Mouse (Mus musculus) T-helper 2 cell (primary cell): ENCODE results near the gene Stk11.
"Not testable (repeated sequence)": the region's sequence is repeated elsewhere in the genome, so short reads cannot be mapped to it uniquely, and the experiment has no call there.

Experiments used
- in situ Hi-C: fragments of 300-600 bp; cut with MboI, MseI; formaldehyde crosslinking; loops from one replicate; pipeline ENCODE4 v1.15.1; 2025; ENCODE audit warnings: high pct_unique_total_duplicates

Stk11 gene

DNA sequence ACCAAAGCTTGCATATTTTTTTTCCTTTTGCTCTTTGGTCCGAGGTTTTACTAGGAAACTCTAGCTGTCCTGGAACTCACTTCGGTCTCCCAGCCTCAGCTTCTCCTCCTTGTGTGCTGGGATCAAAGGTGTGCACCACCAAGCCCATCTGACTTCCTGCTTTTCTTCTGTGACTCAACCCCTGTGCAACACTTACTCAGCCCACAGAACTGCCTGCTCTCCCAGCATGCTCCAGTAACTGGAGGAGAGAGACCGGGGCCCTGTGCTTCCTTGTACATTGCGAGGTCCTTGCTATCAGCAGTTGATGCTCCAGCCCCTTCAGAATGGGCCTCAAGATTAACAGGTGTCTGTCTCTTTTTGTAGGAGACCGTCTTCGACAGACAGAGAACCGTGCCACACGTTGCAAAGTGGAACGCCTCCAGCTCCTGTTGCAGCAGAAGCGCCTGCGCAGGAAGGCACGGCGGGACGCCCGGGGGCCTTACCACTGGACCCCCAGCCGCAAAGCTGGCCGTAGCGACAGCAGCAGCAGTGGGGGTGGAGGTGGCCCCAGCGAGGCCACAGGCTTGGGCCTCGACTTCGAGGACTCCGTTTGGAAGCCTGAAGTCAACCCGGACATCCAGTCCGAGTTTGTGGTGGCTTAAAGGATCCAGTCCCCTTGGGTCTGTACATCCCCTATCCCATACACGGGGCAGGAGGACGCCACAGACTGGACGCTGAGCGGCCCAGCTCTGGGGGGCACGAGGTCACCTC is 40.6 kb downstream of the Stk11 start:
- in situ Hi-C loops: no loop called here

DNA sequence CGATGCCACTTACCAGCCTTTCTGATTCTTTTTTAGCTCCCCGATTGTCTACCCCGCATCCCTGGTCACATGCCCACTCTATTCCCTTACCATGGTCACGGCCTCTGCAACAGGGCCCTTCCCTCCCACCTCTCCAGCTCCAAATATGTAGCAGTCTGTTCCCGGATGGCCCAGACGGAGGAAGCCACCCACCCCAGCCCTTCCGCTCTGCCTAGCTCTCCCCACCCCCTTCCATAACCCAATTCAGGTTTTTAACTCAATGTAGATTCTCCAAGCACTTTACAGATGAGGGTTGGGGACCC is 41.1 kb downstream of the Stk11 start:
- in situ Hi-C loops: no loop called here

DNA sequence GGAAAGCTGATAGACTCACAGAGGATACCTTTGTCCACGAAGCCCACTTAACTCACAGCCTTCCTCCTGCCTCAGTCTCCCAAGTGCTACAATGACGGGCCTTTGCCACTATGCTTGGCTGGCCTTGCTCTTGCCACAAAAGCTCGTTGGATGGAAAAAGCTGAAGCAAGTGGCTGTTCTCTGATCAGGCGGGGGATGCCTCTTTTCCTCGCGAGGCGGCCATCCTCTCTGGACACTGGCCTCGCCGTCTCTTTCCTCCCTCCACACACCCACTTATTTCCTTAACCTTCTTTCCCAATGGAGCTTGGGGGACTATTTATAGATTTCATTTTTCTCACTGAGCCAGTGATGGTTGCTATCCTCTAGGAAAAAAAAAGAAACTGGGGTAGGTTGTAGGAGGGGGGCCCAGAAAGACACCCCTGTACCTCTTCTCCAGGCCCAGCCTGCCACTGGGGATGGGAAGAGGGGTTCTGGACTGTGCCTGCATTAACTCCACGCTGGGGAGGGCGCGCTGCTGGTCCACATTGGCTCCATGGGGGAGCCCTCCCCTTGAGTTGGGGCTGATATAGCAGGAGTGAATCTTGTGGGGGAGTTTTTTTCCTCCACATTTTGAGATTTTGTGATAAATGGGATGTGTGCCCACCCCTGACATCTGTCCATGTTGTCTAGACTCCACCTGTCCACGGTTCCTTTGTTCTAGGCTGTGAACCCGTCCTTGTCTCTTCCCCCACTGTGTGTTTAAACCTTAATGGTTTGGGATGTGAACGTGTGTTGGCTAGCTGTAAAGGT is 41.7 kb downstream of the Stk11 start:
- in situ Hi-C loops: no loop called here

DNA sequence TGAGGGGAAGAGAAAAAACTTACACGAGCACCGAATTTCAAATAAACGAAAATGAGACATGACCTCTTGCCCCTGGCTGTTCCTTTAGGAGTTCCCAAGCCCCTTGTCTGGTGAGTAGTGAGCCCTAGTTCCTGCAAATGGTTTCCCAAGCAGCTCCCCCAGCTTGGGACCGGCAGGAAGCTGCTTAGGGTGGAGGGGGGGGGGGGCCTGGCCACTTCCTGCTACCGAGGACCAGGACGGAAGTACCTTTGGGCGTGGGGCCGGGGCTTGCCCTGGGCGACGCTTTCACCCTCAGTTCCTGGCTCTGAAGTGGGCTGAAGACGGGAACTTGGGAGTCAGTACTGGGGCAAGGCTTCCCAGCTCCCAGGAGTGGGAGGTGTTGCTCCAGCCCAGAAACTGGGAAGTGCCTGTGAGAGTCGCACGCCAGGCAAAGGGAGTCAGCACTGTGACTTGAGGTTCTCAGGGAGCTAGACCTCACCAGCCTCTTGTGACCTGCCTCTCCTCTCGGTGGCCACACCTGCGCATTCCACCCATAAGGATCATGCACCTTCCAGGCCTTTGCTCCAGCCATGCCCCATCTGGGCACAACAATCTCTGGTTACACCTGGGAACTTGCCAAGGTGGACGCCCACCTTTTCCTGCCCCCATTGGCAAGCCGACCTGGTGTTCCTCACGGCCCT is 42.8 kb downstream of the Stk11 start:
- in situ Hi-C loops: no loop called here

DNA sequence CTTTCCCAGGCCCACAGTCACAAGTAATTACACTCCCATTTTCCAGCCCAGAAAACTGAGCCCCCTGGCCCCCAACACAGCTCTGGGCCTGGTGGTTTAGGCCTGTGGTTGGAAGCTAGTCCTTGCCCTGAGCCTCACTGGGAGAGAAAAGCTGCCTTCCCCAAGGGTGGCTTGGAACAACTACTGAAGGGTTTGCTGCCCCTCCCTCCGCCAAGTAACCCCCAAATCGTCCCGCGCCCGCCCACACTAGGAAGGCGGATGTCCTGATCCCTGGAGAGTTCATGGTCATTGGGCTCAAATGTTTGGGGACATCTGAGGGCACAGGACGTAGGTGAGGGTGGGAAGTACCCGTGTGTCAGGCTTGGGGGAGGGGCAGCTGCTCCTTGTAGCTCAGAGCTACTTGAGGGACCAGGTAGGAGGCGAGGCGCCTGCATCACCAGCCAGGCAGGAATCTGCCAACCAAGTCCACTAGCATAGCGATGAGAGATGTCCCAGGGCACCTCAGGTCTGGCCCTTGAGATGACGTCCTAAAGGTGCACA is 43.5 kb downstream of the Stk11 start:
- in situ Hi-C loops: no loop called here

DNA sequence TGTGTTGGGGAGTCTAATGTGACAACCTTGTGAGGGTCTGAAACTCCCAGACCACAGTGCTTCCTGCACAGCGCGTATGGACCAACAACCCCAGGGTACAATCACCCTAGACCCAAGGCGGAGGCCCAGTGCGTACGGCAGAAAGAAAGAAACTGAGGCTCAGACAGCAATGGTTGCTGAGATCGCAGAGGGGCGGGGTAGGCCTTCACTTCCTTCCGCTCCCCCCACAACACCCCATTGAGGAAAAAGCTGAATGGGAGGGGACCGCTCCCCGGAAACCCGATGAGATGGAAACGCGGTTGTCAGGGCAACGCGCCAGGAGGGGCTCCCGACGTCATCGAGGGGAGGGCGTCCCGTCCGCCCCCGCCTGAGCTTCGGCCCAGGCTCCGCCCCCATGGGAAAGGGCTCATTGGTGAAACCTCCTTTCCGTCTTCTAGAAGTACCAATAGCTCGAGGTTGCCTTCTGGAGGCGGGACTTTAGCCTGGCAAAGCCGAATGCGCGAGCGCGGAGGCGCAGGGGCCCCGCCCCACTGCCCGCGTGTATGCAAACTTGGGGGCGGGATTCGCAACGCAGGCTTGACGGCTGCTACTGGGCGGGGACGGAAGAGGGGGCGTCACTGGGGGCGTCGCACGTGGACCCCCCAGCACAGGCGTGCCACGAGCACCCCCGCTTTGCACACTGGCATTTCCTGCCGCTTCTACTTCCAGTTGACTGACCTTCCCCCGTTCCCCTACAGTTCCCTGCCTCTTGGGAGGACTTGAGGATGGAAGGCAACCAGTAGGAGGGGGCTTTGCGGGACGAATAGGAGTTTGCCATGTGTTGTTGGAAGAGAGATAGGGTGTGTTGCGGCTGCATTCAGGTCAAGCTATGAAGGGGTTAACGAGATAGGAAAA is 44.2 kb downstream of the Stk11 start:
- in situ Hi-C loops: no loop called here

DNA sequence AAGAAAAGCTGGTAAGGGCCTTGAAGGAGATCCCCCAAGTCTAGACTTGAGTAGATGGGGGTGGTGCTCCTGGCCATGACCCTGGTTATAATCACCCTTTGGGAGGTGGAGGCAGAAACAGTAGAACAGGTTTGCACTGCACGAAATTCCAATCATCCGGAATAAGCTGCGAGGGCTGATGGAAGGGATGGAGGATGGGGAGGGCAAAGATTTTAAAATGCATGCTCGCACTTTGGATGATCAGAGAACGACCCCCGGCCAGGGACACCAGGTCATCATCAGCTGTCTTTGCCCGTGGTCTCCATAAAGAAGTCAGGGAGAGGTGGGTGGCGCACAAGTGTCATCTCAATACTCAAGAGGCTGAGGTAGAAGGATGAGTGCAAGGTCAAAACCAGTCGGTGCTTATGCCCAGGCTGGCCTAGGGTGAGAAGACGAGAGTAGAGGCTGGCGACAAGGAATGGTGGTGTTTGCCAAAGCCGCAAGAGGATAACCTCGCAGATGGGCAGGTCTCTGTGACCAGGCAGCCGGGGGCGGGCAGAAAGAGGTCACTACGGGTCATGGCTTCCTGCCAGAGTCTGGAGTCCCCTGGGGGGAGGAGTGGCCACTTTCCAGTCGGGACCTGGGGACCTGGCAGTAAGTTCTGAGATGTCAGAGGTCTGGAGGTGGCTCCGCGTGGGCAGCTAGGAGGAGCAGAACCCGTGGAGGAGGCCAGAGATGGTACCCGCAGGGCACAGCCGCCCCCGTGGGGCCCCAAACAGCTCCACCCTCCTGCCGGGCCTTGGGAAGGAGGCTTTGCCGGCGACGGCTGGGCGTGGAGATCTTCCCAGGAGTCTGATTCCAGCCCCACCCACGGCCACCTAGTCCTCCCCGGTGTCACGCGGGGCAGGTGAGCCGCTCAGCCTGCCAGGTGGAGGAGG is 45.1 kb downstream of the Stk11 start:
- in situ Hi-C loops: no loop called here

DNA sequence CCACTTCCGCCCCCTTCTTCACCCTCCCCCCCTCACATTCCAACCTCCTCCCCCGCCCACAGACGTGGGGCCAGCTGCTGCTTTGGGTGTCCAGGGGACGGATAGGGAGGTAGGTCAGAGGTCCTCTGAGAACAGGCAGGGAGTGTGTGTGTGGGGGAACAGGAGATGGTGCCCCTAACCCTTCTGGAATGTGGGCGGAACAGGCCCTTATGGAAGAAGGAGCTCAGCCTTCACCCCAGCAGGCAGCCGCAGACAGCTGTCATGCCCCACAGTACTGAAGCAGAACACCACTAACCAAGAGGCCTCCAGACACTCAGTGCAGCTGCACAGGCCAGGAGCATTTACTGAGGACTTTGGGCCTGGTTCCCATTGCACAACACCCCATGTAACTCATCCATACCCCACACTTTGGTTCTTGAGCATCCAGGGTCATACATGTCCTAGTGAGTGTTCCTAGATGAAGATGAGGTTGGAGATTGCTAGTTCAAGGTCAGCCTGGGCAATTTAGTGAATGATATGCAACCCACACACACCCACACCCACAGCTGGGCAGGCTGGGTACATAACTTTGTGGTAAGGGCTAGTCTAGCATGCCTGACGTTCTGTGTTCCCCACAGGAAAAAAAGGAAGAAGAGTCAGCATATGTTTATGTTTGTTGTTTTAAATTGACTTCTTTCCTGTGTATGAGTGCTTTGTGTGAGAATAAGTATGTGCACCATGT is 46.1 kb downstream of the Stk11 start:
- in situ Hi-C loops: no loop called here

DNA sequence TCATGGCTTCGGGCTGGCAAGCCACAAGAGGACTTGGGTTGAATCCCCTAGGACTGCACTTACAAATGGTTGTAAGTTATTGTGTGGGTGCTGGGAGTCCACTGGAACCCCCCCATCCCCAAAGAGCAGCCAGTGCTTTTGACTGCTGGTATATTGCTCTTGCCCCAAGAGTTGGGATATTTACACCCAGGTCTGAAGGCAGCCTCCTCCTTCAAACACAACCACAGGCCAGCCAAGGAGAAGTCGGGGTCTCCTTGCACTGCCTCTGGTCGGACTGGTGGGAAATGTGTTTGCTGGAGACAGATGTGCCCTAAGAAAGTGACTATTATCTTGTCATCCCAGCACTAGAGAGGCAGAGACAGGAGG is 46.6 kb downstream of the Stk11 start:
- in situ Hi-C loops: no loop called here

DNA sequence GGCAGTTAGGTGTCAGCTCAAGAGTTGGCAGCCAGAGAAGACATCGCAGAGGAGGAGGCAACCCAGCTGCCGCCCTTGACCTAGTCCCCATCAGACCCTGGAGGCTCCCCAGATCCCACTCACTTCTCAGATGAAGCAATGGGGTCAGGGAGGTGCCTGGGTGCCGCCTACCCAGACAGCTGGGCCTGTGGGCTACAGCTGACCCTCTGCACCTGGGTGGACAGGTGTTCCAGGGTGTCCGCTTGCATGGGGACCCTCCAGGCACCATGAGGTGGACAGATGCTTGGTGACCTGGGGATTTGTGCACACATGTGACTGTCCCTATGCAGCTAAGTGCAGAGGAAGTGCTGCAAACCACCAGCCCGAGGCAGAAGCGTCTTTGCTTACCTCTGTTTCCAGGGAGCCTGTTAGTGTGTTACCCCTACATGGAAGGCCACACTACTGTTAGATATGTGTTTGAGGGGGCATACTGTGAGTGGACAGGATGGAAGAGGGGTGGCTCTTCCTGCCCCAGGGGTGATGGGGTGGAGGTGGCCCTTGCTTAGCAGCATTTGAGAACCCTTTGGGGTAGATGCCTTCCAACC is 47.2 kb downstream of the Stk11 start:
- in situ Hi-C loops: no loop called here

DNA sequence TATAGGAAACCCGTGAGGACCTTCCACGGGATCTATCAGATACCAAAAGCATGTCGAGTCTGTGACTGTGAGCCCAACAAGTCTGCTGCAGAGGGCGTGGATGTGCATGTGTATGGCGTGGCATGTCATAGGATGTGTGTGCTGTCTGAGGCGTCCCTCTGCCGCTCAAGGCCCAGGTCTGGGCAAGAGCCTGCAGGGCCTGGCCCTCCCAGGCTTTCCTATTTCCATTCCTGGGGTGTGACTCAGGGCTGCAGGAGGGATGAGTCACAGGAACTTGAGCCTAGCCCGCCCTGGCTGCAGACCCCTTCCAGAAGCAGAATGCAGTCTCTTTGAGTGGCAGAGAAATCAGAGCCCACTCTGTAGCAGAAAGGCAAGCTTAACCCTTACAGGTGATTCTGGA is 48.1 kb downstream of the Stk11 start:
- in situ Hi-C loops: no loop called here

DNA sequence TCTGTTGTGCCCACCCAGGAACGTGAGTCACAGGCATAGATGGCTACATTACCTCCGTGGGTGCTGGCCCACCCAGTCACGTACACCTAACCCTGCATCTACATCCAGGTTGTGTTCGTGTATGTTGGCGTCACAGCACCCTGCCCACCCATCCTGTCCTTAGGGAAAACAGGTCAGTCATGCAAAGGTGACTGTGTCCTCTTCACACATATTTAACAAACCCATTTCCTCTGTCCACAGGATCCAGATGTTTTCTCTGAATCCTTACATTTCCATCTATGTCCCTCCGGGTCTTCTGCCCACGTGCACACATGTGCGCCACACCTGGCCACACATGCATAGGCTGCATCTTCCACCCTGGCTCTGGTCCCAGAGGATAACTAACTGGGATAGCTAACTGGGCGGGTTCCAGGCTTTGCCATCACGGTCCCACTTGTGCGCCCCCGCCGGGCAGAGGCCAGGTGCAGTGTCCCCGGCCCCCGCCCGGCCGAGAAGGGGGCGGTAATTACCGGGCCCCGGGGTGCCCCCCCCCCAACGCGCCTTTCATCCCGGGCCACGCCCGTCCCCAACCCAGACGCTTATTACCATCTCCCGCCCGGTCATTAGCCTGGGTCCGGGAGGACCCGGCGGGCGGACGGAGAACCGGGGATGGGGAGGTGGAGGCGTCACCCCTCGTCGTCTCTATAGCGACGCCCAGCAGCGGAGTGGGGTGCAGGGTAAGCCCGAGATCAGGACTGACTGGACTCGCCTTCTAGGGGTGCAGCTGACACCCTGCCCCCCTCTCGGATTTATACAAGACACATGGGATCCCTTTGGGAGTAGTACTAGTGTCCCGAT is 48.8 kb downstream of the Stk11 start:
- in situ Hi-C loops: no loop called here

DNA sequence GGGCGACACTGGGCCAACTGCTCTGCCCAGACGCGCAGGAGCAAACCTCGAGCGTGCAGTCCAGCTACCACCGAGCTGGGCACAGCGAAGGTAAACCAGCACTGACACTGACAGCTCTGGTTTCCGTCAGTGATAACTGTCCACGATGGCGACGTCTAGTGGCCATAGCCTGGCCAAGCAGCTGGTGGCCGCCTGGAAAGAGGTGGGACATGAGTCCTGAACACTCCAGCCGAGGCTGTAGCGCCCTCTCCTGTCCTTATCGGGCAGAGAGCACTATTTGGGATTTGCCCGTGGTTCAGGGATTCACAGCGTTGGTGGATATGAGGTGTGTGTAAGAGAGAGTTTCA is 49.4 kb downstream of the Stk11 start:
- in situ Hi-C loops: no loop called here

DNA sequence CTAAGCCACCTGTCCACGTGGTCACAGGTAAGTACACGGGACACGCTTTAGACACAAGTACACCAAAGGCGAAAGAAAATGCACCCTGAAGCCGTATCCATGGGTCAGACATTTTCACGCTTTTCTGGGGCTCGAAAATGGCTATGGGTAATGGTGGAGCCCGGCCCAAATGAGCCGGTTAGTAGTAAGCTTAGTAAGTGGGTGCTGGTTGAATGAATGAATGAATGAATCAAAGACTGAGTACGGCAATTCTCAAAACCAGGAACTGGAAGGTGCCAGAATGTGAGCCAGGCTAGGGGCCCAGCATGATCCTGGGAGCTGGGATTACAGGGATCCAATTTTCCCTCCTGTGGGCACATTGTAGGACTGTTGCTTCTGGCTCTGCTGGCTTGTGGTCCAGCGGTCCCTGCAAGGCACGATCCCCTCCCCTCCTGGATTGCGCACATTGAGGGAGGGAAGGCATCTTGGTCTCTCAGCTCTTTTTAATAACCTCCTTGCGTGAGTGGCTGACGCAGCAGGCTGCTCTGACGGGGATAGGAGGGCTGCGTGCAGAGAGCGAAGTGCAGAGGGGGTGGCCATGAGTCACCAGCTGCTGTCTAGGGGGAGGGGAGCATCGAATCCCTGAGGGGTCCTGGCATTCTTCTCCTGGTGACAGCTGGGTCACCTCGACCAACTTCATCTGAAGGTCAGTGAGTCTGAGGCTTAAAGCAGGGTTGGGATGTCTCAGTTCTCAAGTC is 50.0 kb downstream of the Stk11 start, which contains the start of gene Cirbp:
TSS of gene Cirbp (plus strand) at position 594 of the 737 bp plus-strand sequence.
- in situ Hi-C loops: no loop called here

DNA sequence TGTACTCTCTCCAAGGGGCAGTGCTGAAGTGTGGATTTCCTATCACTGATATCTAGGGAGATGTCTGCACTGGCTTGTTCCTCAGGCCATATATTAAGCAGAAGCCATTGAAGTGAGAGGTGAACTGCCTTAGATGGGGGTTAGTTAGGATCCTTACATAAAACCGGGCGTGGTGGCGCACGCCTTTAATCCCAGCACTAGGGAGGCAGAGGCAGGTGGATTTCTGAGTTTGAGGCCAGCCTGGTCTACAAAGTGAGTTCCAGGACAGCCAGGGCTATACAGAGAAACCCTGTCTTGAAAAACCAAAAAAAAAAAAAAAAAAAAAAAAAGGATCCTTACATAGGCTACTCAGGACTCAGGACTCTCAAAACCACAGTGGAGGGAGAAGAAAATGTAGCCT is 50.5 kb downstream of the Stk11 start:
- in situ Hi-C loops: not testable (repeated sequence)

DNA sequence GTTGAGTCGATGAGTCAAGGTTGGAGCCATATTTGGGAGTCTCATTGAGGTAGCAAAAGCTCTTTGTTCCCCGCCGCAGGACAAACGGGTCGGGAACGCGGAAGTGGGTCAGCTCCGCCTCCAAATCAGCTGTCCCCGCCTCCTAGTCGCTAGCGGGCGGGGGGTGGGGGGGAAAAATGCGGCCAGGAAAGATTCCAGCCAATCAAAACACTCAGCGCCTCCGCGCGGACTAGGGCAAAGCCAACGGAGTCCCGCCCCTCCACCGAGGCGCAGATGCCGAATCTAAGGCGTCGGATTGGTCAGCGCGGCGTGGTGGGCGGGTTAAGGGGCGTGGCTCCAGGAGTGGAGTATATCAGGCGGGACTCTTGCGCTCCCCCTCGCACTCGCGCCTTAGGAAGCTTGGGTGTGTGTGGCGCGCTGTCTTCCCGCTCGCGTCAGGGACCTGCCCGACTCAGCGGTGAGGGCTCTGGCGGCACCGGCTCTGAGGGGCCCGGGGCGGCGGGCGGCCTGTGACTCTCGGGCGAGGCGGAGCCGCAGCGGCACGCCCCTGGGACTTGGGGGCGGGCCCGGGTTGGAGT is 51.9 kb downstream of the Stk11 start:
- in situ Hi-C loops: no loop called here

DNA sequence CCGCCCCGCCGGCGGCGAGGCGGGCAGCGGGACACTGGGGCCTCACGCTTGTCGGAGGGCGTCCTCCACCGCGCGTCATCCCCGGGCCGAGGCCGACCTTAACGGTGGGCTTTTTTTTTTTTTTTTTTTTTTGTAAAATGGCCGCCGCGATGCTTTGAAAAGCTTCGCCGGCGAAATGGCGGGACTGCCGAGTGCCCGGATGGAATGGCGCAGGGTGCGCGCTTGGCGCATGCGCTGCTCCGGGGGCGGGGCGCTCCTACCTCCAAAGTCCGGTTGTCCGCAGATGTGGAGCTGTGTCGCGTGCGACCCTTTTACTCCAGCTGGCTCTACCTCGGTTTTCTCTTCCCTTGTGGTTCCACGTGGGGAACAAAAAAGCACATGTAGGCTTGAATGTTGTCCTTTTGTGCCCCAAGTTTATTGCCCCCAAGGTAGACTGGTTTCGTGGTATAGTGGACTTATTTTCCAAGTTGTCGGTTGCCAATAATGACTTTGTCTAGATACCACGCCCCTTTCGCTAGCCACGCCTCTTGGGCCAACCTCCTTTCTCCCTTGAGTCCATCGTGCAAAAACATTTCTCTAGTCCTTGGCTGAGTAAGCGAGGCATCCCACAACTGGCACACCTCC is 52.5 kb downstream of the Stk11 start:
- in situ Hi-C loops: no loop called here
